Mouse (Mus musculus): ENCODE results near the gene Dnm3. TPM values are rescaled to one million over a fixed set of nuclear protein-coding genes. Genes with fewer than 3 reads are reported as not detected.

Gene Dnm3
- polyA plus RNA-seq, 1 experiment from 2014 or later: 7.5 TPM

DNA sequence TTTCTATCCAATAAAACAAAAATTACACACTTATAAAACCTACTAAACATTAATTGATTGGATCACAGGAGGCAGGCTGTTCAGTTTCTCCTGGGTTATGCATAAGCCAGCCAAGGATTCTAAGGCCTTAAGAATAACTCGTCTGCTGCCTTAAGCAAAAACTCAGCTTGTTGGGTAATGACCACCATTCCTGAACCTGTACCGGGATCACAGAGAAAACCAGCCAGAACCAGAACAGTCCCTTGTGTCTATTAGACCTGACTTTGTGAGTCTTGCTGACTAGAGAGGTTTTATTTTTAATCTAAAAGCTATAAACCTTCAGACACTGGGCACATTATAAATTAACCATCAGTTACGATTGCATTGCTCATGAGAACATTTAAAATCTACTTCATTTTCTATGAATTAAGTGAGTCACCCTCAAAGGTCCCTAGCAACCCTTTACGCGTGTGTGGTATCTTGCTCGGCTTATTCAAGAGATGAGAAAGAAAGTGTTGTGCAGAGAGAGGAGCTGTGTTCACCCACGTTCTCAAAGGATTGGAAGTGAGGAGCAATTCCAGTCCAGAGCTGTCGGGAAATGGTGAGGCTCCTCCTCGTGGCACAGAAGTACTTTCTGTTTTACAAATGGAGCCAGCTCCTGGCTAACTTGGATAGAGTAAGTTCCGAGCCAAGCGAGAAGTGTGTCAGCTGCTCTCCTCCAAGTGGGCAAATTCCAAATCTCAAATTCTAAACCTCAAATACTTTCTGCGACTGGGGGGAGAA lies 178.1 kb downstream of the Dnm3 start:
- H3K4me1 ChIP-seq (replicated peaks): no peaks in the 10 kb centered on the region
- DNase-seq (ENCODE audit: low spot score): no peak
- no peaks in the 10 kb centered on the region for H3K27me3 ChIP-seq (ENCODE audit: insufficient read depth, poor library complexity, severe bottlenecking)
- H3K4me3 ChIP-seq: no peak overlapping the region
- no peak overlapping the region for H3K27ac ChIP-seq
- no peaks in the 10 kb centered on the region for H3K36me3 ChIP-seq
- WGBS: 85% methylated on average over 12 of the region's 12 CpGs
- no peaks in the 10 kb centered on the region for H3K9me3 ChIP-seq

GRCm38 (mm10) chr1:162298527-162298926 lies 179.3 kb downstream of the Dnm3 start:
- Histone ChIP-seq H3K4me3 (no peak overlapping the region), H3K9me3 (no peaks in the 10 kb centered on the region), H3K27ac (no peak overlapping the region), H3K27me3 (ENCODE audit: insufficient read depth, poor library complexity, severe bottlenecking) (no peaks in the 10 kb centered on the region), H3K36me3 (no peaks in the 10 kb centered on the region), H3K4me1 (replicated peaks) (no peaks in the 10 kb centered on the region)
- DNase-seq (ENCODE audit: low spot score): no peak
- 90% methylated on average over 3 of the region's 3 CpGs for WGBS

DNA sequence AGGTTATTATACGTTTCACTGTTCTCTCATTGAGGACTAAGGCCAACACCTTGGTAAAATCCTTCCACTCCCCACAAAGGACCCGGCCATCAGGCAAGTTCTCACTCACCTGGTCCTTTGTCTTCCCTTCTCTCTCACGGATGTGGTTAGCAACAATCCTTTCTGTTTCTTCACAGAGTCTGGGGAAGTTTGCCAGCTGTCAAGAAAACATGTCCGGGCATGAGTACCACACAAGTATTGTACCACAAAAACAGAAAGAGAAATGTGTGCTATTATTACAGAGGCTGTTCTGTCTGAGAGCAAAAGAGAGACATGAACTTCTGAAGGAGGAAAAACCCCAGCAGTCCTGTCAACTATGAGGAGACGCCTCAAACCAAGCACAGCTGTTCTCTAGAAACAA lies 182.4 kb downstream of the Dnm3 start:
- H3K4me1 ChIP-seq (replicated peaks): no peaks in the 10 kb centered on the region
- 81% methylated on average over 5 of the region's 5 CpGs for WGBS
- no peaks in the 10 kb centered on the region for H3K9me3 ChIP-seq
- no peaks in the 10 kb centered on the region for H3K36me3 ChIP-seq
- H3K27ac ChIP-seq: no peak overlapping the region
- no peak overlapping the region for H3K4me3 ChIP-seq
- no peak for DNase-seq (ENCODE audit: low spot score)
- H3K27me3 ChIP-seq (ENCODE audit: insufficient read depth, poor library complexity, severe bottlenecking): no peaks in the 10 kb centered on the region

GRCm38 (mm10) chr1:162294572-162294910 lies 183.3 kb downstream of the Dnm3 start:
- no peak for DNase-seq (ENCODE audit: low spot score)
- H3K9me3 ChIP-seq: no peaks in the 10 kb centered on the region
- H3K4me1 ChIP-seq (replicated peaks): no peaks in the 10 kb centered on the region
- H3K36me3 ChIP-seq: no peaks in the 10 kb centered on the region
- H3K27ac ChIP-seq: no peak overlapping the region
- H3K27me3 ChIP-seq (ENCODE audit: insufficient read depth, poor library complexity, severe bottlenecking): no peaks in the 10 kb centered on the region
- WGBS: 93% methylated on average over 4 of the region's 4 CpGs
- H3K4me3 ChIP-seq: no peak overlapping the region

DNA sequence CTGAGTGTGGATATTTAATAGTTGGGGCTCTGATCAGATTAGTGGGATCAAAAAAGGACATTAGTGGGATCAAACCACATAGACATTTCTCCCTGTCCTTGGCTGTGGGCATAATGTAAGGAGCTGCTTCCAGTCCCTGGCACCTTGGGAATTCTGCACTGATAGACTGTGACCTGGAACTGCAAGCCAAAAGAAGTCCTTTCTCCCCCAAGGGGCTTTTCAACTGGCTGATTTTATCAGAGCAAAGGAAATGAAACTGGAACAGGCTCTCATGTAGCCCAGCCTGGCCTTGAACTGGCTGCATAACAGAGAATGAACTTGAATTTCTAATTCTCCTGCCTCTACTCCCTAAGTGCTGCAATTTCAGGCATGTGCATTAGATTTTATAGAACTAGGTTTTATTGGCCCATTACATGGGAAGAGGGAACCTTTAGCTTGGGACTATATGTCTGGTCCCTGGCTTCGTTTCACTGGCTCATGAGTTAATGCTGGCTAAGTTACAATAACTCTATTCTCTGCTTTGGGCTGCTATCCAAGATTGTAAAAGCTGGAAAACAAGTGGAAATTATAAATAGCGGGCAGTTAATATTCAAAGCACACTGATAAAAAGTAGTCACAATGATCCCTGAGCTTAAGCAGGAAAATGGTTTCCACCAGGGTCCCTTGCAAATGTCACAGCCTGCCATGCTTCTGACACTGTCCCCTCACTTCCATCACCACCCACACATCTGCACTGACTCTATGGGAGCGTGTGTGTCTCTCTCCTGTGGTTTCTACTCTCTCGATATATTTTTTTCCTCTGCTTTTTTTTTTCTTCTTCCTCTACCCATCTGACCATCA lies 183.9 kb downstream of the Dnm3 start:
- Histone ChIP-seq H3K27ac (no peak overlapping the region), H3K4me1 (replicated peaks) (no peaks in the 10 kb centered on the region), H3K36me3 (no peaks in the 10 kb centered on the region), H3K4me3 (no peak overlapping the region), H3K9me3 (no peaks in the 10 kb centered on the region), H3K27me3 (ENCODE audit: insufficient read depth, poor library complexity, severe bottlenecking) (no peaks in the 10 kb centered on the region)
- DNase-seq (ENCODE audit: low spot score): no peak
- WGBS: 85% methylated on average over 4 of the region's 4 CpGs

DNA sequence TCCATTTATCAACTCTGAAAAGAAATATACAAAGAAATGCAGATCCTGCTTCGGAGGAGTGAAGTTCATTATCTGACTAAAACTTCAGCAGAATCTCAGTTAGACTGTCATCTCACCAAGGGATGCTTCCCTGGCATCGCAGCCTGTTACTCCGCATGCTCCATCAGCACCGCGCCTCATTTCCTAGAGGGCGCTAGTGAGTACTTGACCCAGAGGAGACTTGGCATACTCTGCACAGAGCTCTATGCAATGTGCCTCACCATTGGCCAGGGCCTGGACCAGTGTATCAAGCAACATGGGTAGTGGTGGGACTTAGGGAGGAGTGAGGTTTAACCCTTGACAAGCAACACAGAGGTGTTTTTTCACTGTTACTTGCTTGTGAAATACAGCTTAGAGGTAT lies 190.9 kb downstream of the Dnm3 start:
- Histone ChIP-seq H3K9me3 (no peaks in the 10 kb centered on the region), H3K36me3 (no peaks in the 10 kb centered on the region), H3K4me1 (replicated peaks) (peaks cover 6% of the 10 kb centered on the region), H3K27ac (no peak overlapping the region), H3K4me3 (no peak overlapping the region), H3K27me3 (ENCODE audit: insufficient read depth, poor library complexity, severe bottlenecking) (no peaks in the 10 kb centered on the region)
- WGBS: 48% methylated on average over 6 of the region's 6 CpGs
- DNase-seq (ENCODE audit: low spot score): no peak

GRCm38 (mm10) chr1:162281981-162282381 lies 195.9 kb downstream of the Dnm3 start:
- Histone ChIP-seq H3K27me3 (ENCODE audit: insufficient read depth, poor library complexity, severe bottlenecking) (no peaks in the 10 kb centered on the region), H3K4me1 (replicated peaks) (peaks cover 11% of the 10 kb centered on the region), H3K27ac (peak overlapping the region; percentile 47), H3K9me3 (no peaks in the 10 kb centered on the region), H3K4me3 (no peak overlapping the region), H3K36me3 (no peaks in the 10 kb centered on the region)
- peak; percentile 31 for DNase-seq (ENCODE audit: low spot score)
- 29% methylated on average over 7 of the region's 7 CpGs for WGBS

GRCm38 (mm10) chr1:162280052-162280451 lies 197.8 kb downstream of the Dnm3 start:
- no peaks in the 10 kb centered on the region for H3K36me3 ChIP-seq
- no peak for DNase-seq (ENCODE audit: low spot score)
- WGBS: 92% methylated on average over 4 of the region's 4 CpGs
- H3K9me3 ChIP-seq: no peaks in the 10 kb centered on the region
- H3K4me3 ChIP-seq: no peak overlapping the region
- H3K27ac ChIP-seq: no peak overlapping the region
- no peaks in the 10 kb centered on the region for H3K27me3 ChIP-seq (ENCODE audit: insufficient read depth, poor library complexity, severe bottlenecking)
- peaks cover 11% of the 10 kb centered on the region for H3K4me1 ChIP-seq (replicated peaks)

DNA sequence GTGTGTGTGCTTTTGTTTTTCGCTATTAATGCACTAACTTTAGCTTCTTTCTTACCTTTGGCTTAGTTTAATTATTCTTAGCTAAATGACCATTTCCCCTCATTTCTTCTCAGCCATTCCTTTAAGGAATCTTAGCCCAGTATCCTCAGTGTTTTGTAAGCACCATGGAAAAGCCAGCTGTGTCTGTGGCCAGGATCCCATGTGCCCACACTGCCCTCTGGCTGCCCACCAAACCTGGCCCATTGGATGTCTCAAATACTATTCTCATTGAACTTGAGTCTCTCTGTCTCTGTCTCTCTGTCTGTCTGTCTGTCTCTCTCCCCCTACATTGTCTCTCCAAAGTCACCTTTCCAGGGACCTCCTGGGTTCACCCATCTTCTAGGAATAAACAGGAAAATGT lies 201.8 kb downstream of the Dnm3 start:
- H3K36me3 ChIP-seq: no peaks in the 10 kb centered on the region
- no peaks in the 10 kb centered on the region for H3K9me3 ChIP-seq
- no peaks in the 10 kb centered on the region; the same call in 1 of the 2 replicates for H3K4me1 ChIP-seq (replicated peaks)
- no peaks in the 10 kb centered on the region for H3K27me3 ChIP-seq (ENCODE audit: insufficient read depth, poor library complexity, severe bottlenecking)
- WGBS: 90% methylated on average over 1 of the region's 1 CpGs
- H3K27ac ChIP-seq: no peak overlapping the region
- no peak for DNase-seq (ENCODE audit: low spot score)
- H3K4me3 ChIP-seq: no peak overlapping the region

- 87% methylated on average over 11 of the region's 11 CpGs for WGBS
- Histone ChIP-seq H3K27me3 (ENCODE audit: insufficient read depth, poor library complexity, severe bottlenecking) (no peaks in the 10 kb centered on the region), H3K27ac (no peak overlapping the region), H3K4me3 (no peak overlapping the region), H3K36me3 (no peaks in the 10 kb centered on the region), H3K9me3 (no peaks in the 10 kb centered on the region), H3K4me1 (replicated peaks) (no peaks in the 10 kb centered on the region; the same call in 1 of the 2 replicates)
- DNase-seq (ENCODE audit: low spot score): no peak
Observed at GRCm38 (mm10) chr1:162274674-162275248, 203.1 kb downstream of the Dnm3 start.

- DNase-seq (ENCODE audit: low spot score): no peak
- no peaks in the 10 kb centered on the region for H3K36me3 ChIP-seq
- H3K27me3 ChIP-seq (ENCODE audit: insufficient read depth, poor library complexity, severe bottlenecking): no peaks in the 10 kb centered on the region
- H3K27ac ChIP-seq: no peak overlapping the region
- H3K4me3 ChIP-seq: no peak overlapping the region
- peaks cover 22% of the 10 kb centered on the region for H3K4me1 ChIP-seq (replicated peaks)
- 89% methylated on average over 6 of the region's 6 CpGs for WGBS
- no peaks in the 10 kb centered on the region for H3K9me3 ChIP-seq
Observed at GRCm38 (mm10) chr1:162256912-162257607, 220.8 kb downstream of the Dnm3 start.

- DNase-seq (ENCODE audit: low spot score): peak; percentile 22
- Histone ChIP-seq H3K27me3 (ENCODE audit: insufficient read depth, poor library complexity, severe bottlenecking) (no peaks in the 10 kb centered on the region), H3K9me3 (no peaks in the 10 kb centered on the region), H3K4me3 (no peak overlapping the region), H3K4me1 (replicated peaks) (peaks cover 22% of the 10 kb centered on the region), H3K36me3 (no peaks in the 10 kb centered on the region), H3K27ac (no peak overlapping the region)
- WGBS: 44% methylated on average over 5 of the region's 5 CpGs
Observed at GRCm38 (mm10) chr1:162254944-162255343, 222.9 kb downstream of the Dnm3 start.

Measured in hindbrain, embryonic 10.5 days (tissue).